Mouse (Mus musculus): Measurements from ENCODE around the gene Aig1. TPM values are rescaled to one million over a fixed set of nuclear protein-coding genes. Genes with fewer than 3 reads are reported as not detected.
"Not testable (repeated sequence)": the region's sequence is repeated elsewhere in the genome, so short reads cannot be mapped to it uniquely, and the experiment has no call there.

Gene Aig1
- 28.4 and 29.1 TPM in 2 replicates for polyA plus RNA-seq (2016; fragmentation: Nextera tagmentation; extraction: Ambion mirVana)

- Histone ChIP-seq H3K4me1 (no peaks in the 10 kb centered on the region; the same call in 1 of the 2 replicates), H3K27me3 (no peaks in the 10 kb centered on the region), H3K4me2 (replicated peaks) (peak within 1 kb of the TSS; percentile 73), H3K36me3 (no peaks in the 10 kb centered on the region), H3K27ac (0 out of 2 replicates have a peak within 1 kb of the TSS, but pooled peaks have one; percentile 23), H3K4me3 (peak within 1 kb of the TSS; percentile 67), H3K9me3 (no peaks in the 10 kb centered on the region), H3K9ac (peak within 1 kb of the TSS; percentile 64)
- WGBS, result 3% methylated on average over 69 of the region's 77 CpGs
- peak; percentile 90 for ATAC-seq (ENCODE audit: insufficient number of reproducible peaks, insufficient read depth, low FRiP score, low TSS enrichment)
Measured at GRCm38 (mm10) chr10:13868371-13869321, at the start of gene Aig1. TSS of gene Aig1 (minus strand) at chr10:13868980.

- Histone ChIP-seq H3K4me1 (peaks cover 4% of the 10 kb centered on the region; the same call in 1 of the 2 replicates), H3K27me3 (no peaks in the 10 kb centered on the region), H3K9me3 (no peaks in the 10 kb centered on the region), H3K27ac (no peak overlapping the region), H3K36me3 (no peaks in the 10 kb centered on the region), H3K9ac (no peak overlapping the region), H3K4me2 (replicated peaks) (no peak overlapping the region), H3K4me3 (no peak overlapping the region)
- WGBS, result 33% methylated on average over 12 of the region's 12 CpGs
- no peak for ATAC-seq (ENCODE audit: insufficient number of reproducible peaks, insufficient read depth, low FRiP score, low TSS enrichment)
Measured at GRCm38 (mm10) chr10:13916645-13917342, 48.0 kb upstream of the Aig1 start.

GRCm38 (mm10) chr10:13915211-13915610, 46.4 kb upstream of the Aig1 start:
- WGBS, result 89% methylated on average over 3 of the region's 3 CpGs
- Histone ChIP-seq H3K27me3 (no peaks in the 10 kb centered on the region), H3K4me1 (peaks cover 4% of the 10 kb centered on the region; the same call in 1 of the 2 replicates), H3K9me3 (no peaks in the 10 kb centered on the region), H3K4me3 (no peak overlapping the region), H3K9ac (no peak overlapping the region), H3K4me2 (replicated peaks) (no peak overlapping the region), H3K36me3 (no peaks in the 10 kb centered on the region), H3K27ac (no peak overlapping the region)
- no peak for ATAC-seq (ENCODE audit: insufficient number of reproducible peaks, insufficient read depth, low FRiP score, low TSS enrichment)

GRCm38 (mm10) chr10:13913689-13914088, 44.9 kb upstream of the Aig1 start:
- H3K4me3 ChIP-seq, result no peak overlapping the region
- no peak overlapping the region for H3K9ac ChIP-seq
- peaks cover 4% of the 10 kb centered on the region; the same call in 1 of the 2 replicates for H3K4me1 ChIP-seq
- no peak overlapping the region for H3K4me2 ChIP-seq (replicated peaks)
- no peaks in the 10 kb centered on the region for H3K27me3 ChIP-seq
- H3K27ac ChIP-seq, result no peak overlapping the region
- H3K9me3 ChIP-seq, result no peaks in the 10 kb centered on the region
- H3K36me3 ChIP-seq, result no peaks in the 10 kb centered on the region
- no peak for ATAC-seq (ENCODE audit: insufficient number of reproducible peaks, insufficient read depth, low FRiP score, low TSS enrichment)

- no peaks in the 10 kb centered on the region for H3K27me3 ChIP-seq
- WGBS, result 50% methylated on average over 8 of the region's 8 CpGs
- no peak overlapping the region for H3K9ac ChIP-seq
- no peak overlapping the region for H3K4me3 ChIP-seq
- H3K9me3 ChIP-seq, result no peaks in the 10 kb centered on the region
- H3K4me2 ChIP-seq (replicated peaks), result 0 out of 2 replicates have a peak overlapping the region, but pooled peaks have one; percentile 9
- H3K27ac ChIP-seq, result no peak overlapping the region
- no peaks in the 10 kb centered on the region for H3K36me3 ChIP-seq
- ATAC-seq (ENCODE audit: insufficient number of reproducible peaks, insufficient read depth, low FRiP score, low TSS enrichment), result no peak
- H3K4me1 ChIP-seq, result no peaks in the 10 kb centered on the region
Measured at GRCm38 (mm10) chr10:13906261-13906741, 37.5 kb upstream of the Aig1 start.

GRCm38 (mm10) chr10:13905618-13906017, 36.8 kb upstream of the Aig1 start:
- H3K27me3 ChIP-seq, result no peaks in the 10 kb centered on the region
- H3K9ac ChIP-seq, result no peak overlapping the region
- WGBS, result 88% methylated on average over 9 of the region's 9 CpGs
- no peak for ATAC-seq (ENCODE audit: insufficient number of reproducible peaks, insufficient read depth, low FRiP score, low TSS enrichment)
- H3K4me2 ChIP-seq (replicated peaks), result no peak overlapping the region
- no peaks in the 10 kb centered on the region for H3K36me3 ChIP-seq
- H3K9me3 ChIP-seq, result no peaks in the 10 kb centered on the region
- H3K4me3 ChIP-seq, result no peak overlapping the region
- no peaks in the 10 kb centered on the region for H3K4me1 ChIP-seq
- no peak overlapping the region for H3K27ac ChIP-seq

GRCm38 (mm10) chr10:13892762-13893161, 24.0 kb upstream of the Aig1 start:
- not testable (repeated sequence) for H3K36me3 ChIP-seq; H3K4me3 ChIP-seq; H3K4me1 ChIP-seq; ATAC-seq (ENCODE audit: insufficient number of reproducible peaks, insufficient read depth, low FRiP score, low TSS enrichment); H3K9me3 ChIP-seq; H3K27me3 ChIP-seq; H3K9ac ChIP-seq; H3K4me2 ChIP-seq (replicated peaks); H3K27ac ChIP-seq
- 90% methylated on average over 7 of the region's 7 CpGs for WGBS

GRCm38 (mm10) chr10:13882975-13883875, 14.4 kb upstream of the Aig1 start:
- H3K4me2 ChIP-seq (replicated peaks), result no peak overlapping the region
- H3K9ac ChIP-seq, result no peak overlapping the region
- ATAC-seq (ENCODE audit: insufficient number of reproducible peaks, insufficient read depth, low FRiP score, low TSS enrichment), result no peak
- H3K36me3 ChIP-seq, result no peaks in the 10 kb centered on the region
- H3K27ac ChIP-seq, result no peak overlapping the region
- H3K4me1 ChIP-seq, result no peaks in the 10 kb centered on the region
- H3K9me3 ChIP-seq, result no peaks in the 10 kb centered on the region
- H3K4me3 ChIP-seq, result no peak overlapping the region
- 94% methylated on average over 10 of the region's 10 CpGs for WGBS
- no peaks in the 10 kb centered on the region for H3K27me3 ChIP-seq

GRCm38 (mm10) chr10:13882490-13882889, 13.7 kb upstream of the Aig1 start:
- no peak overlapping the region for H3K4me3 ChIP-seq
- H3K9ac ChIP-seq, result no peak overlapping the region
- 66% methylated on average over 9 of the region's 9 CpGs for WGBS
- no peaks in the 10 kb centered on the region for H3K9me3 ChIP-seq
- no peak for ATAC-seq (ENCODE audit: insufficient number of reproducible peaks, insufficient read depth, low FRiP score, low TSS enrichment)
- H3K4me1 ChIP-seq, result no peaks in the 10 kb centered on the region
- no peaks in the 10 kb centered on the region for H3K36me3 ChIP-seq
- no peak overlapping the region for H3K27ac ChIP-seq
- no peak overlapping the region for H3K4me2 ChIP-seq (replicated peaks)
- no peaks in the 10 kb centered on the region for H3K27me3 ChIP-seq

GRCm38 (mm10) chr10:13878696-13879095, 9.9 kb upstream of the Aig1 start:
- Histone ChIP-seq H3K9ac (no peak overlapping the region), H3K36me3 (no peaks in the 10 kb centered on the region), H3K4me2 (replicated peaks) (no peak overlapping the region), H3K9me3 (no peaks in the 10 kb centered on the region), H3K4me3 (no peak overlapping the region), H3K4me1 (no peaks in the 10 kb centered on the region), H3K27me3 (no peaks in the 10 kb centered on the region), H3K27ac (no peak overlapping the region)
- WGBS, result 78% methylated on average over 4 of the region's 4 CpGs
- no peak for ATAC-seq (ENCODE audit: insufficient number of reproducible peaks, insufficient read depth, low FRiP score, low TSS enrichment)

- H3K4me3 ChIP-seq, result no peak overlapping the region
- no peaks in the 10 kb centered on the region for H3K36me3 ChIP-seq
- H3K4me2 ChIP-seq (replicated peaks), result no peak overlapping the region
- H3K4me1 ChIP-seq, result no peaks in the 10 kb centered on the region
- ATAC-seq (ENCODE audit: insufficient number of reproducible peaks, insufficient read depth, low FRiP score, low TSS enrichment), result no peak
- H3K27ac ChIP-seq, result no peak overlapping the region
- H3K9ac ChIP-seq, result no peak overlapping the region
- WGBS, result 73% methylated on average over 4 of the region's 4 CpGs
- H3K9me3 ChIP-seq, result no peaks in the 10 kb centered on the region
- no peaks in the 10 kb centered on the region for H3K27me3 ChIP-seq
Measured at GRCm38 (mm10) chr10:13875038-13875420, 6.2 kb upstream of the Aig1 start.
